Mouse (Mus musculus): Measurements from ENCODE around the gene Mars.

Gene Mars

GRCm38 (mm10) chr10:127311476-127312355 is at the start of gene Mars:
Mars (minus strand) TSS chr10:127311786.
- DNase-seq (ENCODE audit: low spot score): peak; percentile 93

- no peak for DNase-seq (ENCODE audit: low spot score)
Measured at GRCm38 (mm10) chr10:127360714-127361113, 49.1 kb upstream of the Mars start.

GRCm38 (mm10) chr10:127355336-127355735 is 43.8 kb upstream of the Mars start:
- no peak for DNase-seq (ENCODE audit: low spot score)

GRCm38 (mm10) chr10:127353909-127354895 is 42.6 kb upstream of the Mars start, which contains the start of gene Inhbe:
Inhbe (minus strand) TSS chr10:127354411.
- no peak for DNase-seq (ENCODE audit: low spot score)

GRCm38 (mm10) chr10:127352766-127353165 is 41.2 kb upstream of the Mars start:
- DNase-seq (ENCODE audit: low spot score): no peak

GRCm38 (mm10) chr10:127352187-127352586 is 40.6 kb upstream of the Mars start:
- peak; percentile 11 for DNase-seq (ENCODE audit: low spot score)

- DNase-seq (ENCODE audit: low spot score): no peak
Measured at GRCm38 (mm10) chr10:127351719-127352118, 40.1 kb upstream of the Mars start.

- no peak for DNase-seq (ENCODE audit: low spot score)
Measured at GRCm38 (mm10) chr10:127351285-127351595, 39.7 kb upstream of the Mars start.

GRCm38 (mm10) chr10:127350594-127351284 is 39.2 kb upstream of the Mars start:
- DNase-seq (ENCODE audit: low spot score): peak; percentile 58

GRCm38 (mm10) chr10:127349810-127350209 is 38.2 kb upstream of the Mars start:
- DNase-seq (ENCODE audit: low spot score): no peak

GRCm38 (mm10) chr10:127348957-127349356 is 37.4 kb upstream of the Mars start:
- DNase-seq (ENCODE audit: low spot score): peak; percentile 17

GRCm38 (mm10) chr10:127346173-127346572 is 34.6 kb upstream of the Mars start:
- no peak for DNase-seq (ENCODE audit: low spot score)

GRCm38 (mm10) chr10:127343029-127343428 is 31.4 kb upstream of the Mars start:
- DNase-seq (ENCODE audit: low spot score): no peak

- peak; percentile 82 for DNase-seq (ENCODE audit: low spot score)
Measured at GRCm38 (mm10) chr10:127341891-127342639, 30.5 kb upstream of the Mars start, which contains the start of gene Gli1. Gli1 (minus strand) TSS chr10:127341974.

- DNase-seq (ENCODE audit: low spot score): no peak
Measured at GRCm38 (mm10) chr10:127341360-127341690, 29.7 kb upstream of the Mars start.

GRCm38 (mm10) chr10:127340577-127341359 is 29.2 kb upstream of the Mars start:
- no peak for DNase-seq (ENCODE audit: low spot score)

- peak; percentile 51 for DNase-seq (ENCODE audit: low spot score)
Measured at GRCm38 (mm10) chr10:127339683-127340576, 28.3 kb upstream of the Mars start.

GRCm38 (mm10) chr10:127338930-127339682 is 27.5 kb upstream of the Mars start:
- DNase-seq (ENCODE audit: low spot score): peak; percentile 86
